ENCODE assay signal across 14 mouse cellular contexts in the genomic region with DNA sequence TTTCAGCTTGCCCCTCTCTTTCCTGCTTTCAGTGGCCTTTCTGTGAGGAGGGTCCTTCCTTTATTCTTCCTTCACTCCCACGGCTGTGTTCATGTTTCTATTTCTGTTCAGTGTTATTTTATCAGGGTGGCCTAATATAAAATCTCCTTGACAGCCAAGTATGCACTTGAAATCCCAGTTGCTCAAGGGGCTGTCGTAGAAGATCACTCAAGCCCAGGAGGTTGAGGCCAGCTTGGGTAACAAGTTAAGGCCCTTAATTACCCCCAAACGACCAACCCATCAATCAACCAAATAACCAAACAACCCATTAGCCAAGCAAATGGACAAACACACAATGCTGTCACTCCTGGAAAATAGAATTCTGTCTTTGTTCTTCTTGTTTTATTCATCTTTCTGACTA.
"Had no signal": no experiment of that assay in that cellular context is flagged by ENCODE, and none has a peak within 500 bp of the region (broad histone marks: within the 10 kb centered on the region; RNA-seq: fewer than 3 reads in every experiment).

No protein-coding gene starts in this region.

- H3K4me3 ChIP-seq: limb, embryonic 15.5 days; liver, embryonic 12.5 days; lung, embryonic 15.5 days; neural tube, embryonic 13.5 days had no signal

- DNase-seq: kidney, adult 11 months; kidney, postnatal 14 days; layer of hippocampus, adult 9-11 months; layer of hippocampus, postnatal 36 days; retina, postnatal 1 day; right cerebral cortex, postnatal 4 days; spleen, adult 18-20 months; thymus, postnatal 36 days had no signal

- H3K27ac ChIP-seq: limb, embryonic 15.5 days; liver, embryonic 12.5 days; lung, embryonic 15.5 days; neural tube, embryonic 13.5 days had no signal

- H3K9ac ChIP-seq: limb, embryonic 15.5 days; liver, embryonic 12.5 days; lung, embryonic 15.5 days; neural tube, embryonic 13.5 days had no signal

- H3K36me3 ChIP-seq: limb, embryonic 15.5 days; liver, embryonic 12.5 days; lung, embryonic 15.5 days; neural tube, embryonic 13.5 days had no signal

- H3K4me2 ChIP-seq: limb, embryonic 15.5 days; liver, embryonic 12.5 days; lung, embryonic 15.5 days; midbrain, embryonic 11.5 days; neural tube, embryonic 13.5 days had no signal

- H3K27me3 ChIP-seq: limb, embryonic 15.5 days; liver, embryonic 12.5 days; lung, embryonic 15.5 days; neural tube, embryonic 13.5 days had no signal

- ATAC-seq: liver, embryonic 12.5 days; midbrain, embryonic 16.5 days had no signal

- H3K4me1 ChIP-seq: liver, embryonic 12.5 days had no signal

- H3K9me3 ChIP-seq: limb, embryonic 15.5 days; liver, embryonic 12.5 days; lung, embryonic 15.5 days; neural tube, embryonic 13.5 days had no signal
